Mouse (Mus musculus) heart, embryonic 13.5 days (tissue): ENCODE measurements around the gene Rgs9bp. TPM values are rescaled to one million over a fixed set of nuclear protein-coding genes. Genes with fewer than 3 reads are reported as not detected.

Experiments
- ATAC-seq: fragments of 200-750 bp; cut with Nextera tagmentation; 2 replicates; pipeline ENCODE4 v1.8.0; 2017; ENCODE audit warnings: moderate TSS enrichment; ENCODE audit not compliant: insufficient number of reproducible peaks, low FRiP score, low TSS enrichment; ENCODE audit errors: extremely low read depth
- H3K27ac ChIP-seq: fragments of 300-500 bp; sonication (generic); replicated peaks from 2 replicates; pipeline ENCODE4 v1.5.1; 2015; ENCODE audit warnings: moderate library complexity, mild to moderate bottlenecking, inconsistent platforms
- H3K27me3 ChIP-seq: fragments of 300-500 bp; sonication (generic); replicated peaks from 2 replicates; pipeline ENCODE4 v1.6.1; 2015; ENCODE audit warnings: mild to moderate bottlenecking, inconsistent platforms
- H3K36me3 ChIP-seq: fragments of 300-500 bp; sonication (generic); 2 replicates; pipeline ENCODE4 v1.6.1; 2015; ENCODE audit warnings: mild to moderate bottlenecking, inconsistent platforms
- H3K4me1 ChIP-seq: fragments of 300-500 bp; sonication (generic); 2 replicates; pipeline ENCODE4 v1.6.1; 2015; ENCODE audit warnings: inconsistent platforms
- H3K4me2 ChIP-seq: fragments of 300-500 bp; sonication (generic); 2 replicates; pipeline ENCODE4 v1.6.1; 2015; ENCODE audit warnings: inconsistent platforms, mild to moderate bottlenecking, moderate library complexity
- H3K4me3 ChIP-seq: fragments of 300-500 bp; sonication (generic); 2 replicates; pipeline ENCODE4 v1.5.1; 2015; ENCODE audit warnings: moderate library complexity, mild to moderate bottlenecking, inconsistent platforms
- H3K9ac ChIP-seq: fragments of 300-500 bp; sonication (generic); 2 replicates; pipeline ENCODE4 v1.6.1; 2015; ENCODE audit warnings: inconsistent platforms, mild to moderate bottlenecking, moderate library complexity
- H3K9me3 ChIP-seq: fragments of 300-500 bp; sonication (generic); 2 replicates; pipeline ENCODE4 v1.6.1; 2016; ENCODE audit warnings: inconsistent platforms
- WGBS: fragments of 180-500 bp; shearing (Covaris S2); methylation state at CpG from one replicate; pipeline ENCODE4 v1.1.7; 2015; ENCODE audit warnings: mixed read lengths; 5-methylcytosine and 5-hydroxymethylcytosine counted together
- polyA plus RNA-seq: library from polyadenylated mRNA; unstranded; fragments of >200 nt; fragmentation: Nextera tagmentation; extraction: Ambion mirVana; gene quantifications from 2 replicates; pipeline ENCODE4 v1.2.1, GENCODE M21; 2015

Gene Rgs9bp
- polyA plus RNA-seq = 0.49 and 0.51 TPM in 2 replicates

- no peaks in the 10 kb centered on the region for H3K36me3 ChIP-seq
- H3K9me3 ChIP-seq = no peaks in the 10 kb centered on the region
- peak within 1 kb of the TSS; percentile 86 for H3K9ac ChIP-seq
- under 1% methylated on average over 45 of the region's 45 CpGs for WGBS
- H3K27ac ChIP-seq = peak within 1 kb of the TSS; percentile 58
- peaks cover 44% of the 10 kb centered on the region for H3K27me3 ChIP-seq
- H3K4me3 ChIP-seq = peak within 1 kb of the TSS; percentile 78
- ATAC-seq = peak; percentile 65; the same call in 1 of the 2 replicates
- H3K4me1 ChIP-seq = peaks cover 36% of the 10 kb centered on the region
- H3K4me2 ChIP-seq = peak within 1 kb of the TSS; percentile 96
Measured at GRCm38 (mm10) chr7:35585191-35586054, at the start of gene Rgs9bp. Gene Rgs9bp, minus strand, starts transcription at chr7:35585582.

- Histone ChIP-seq H3K27me3 (no peaks in the 10 kb centered on the region), H3K4me2 (no peak overlapping the region), H3K27ac (no peak overlapping the region), H3K4me3 (no peak overlapping the region), H3K9ac (no peak overlapping the region), H3K4me1 (no peaks in the 10 kb centered on the region), H3K9me3 (0 out of 2 replicates have a peak, but pooled peaks cover 2% of the 10 kb centered on the region), H3K36me3 (peaks cover 93% of the 10 kb centered on the region)
- ATAC-seq = no peak
- WGBS = 69% methylated on average over 5 of the region's 5 CpGs
Measured at GRCm38 (mm10) chr7:35628496-35628895, 43.1 kb upstream of the Rgs9bp start.

GRCm38 (mm10) chr7:35627371-35627770, 42.0 kb upstream of the Rgs9bp start:
- H3K27ac ChIP-seq = no peak overlapping the region
- H3K4me1 ChIP-seq = no peaks in the 10 kb centered on the region
- H3K4me2 ChIP-seq = no peak overlapping the region
- no peak for ATAC-seq
- peaks cover 93% of the 10 kb centered on the region for H3K36me3 ChIP-seq
- WGBS = 92% methylated on average over 10 of the region's 10 CpGs
- no peak overlapping the region for H3K9ac ChIP-seq
- 0 out of 2 replicates have a peak, but pooled peaks cover 2% of the 10 kb centered on the region for H3K9me3 ChIP-seq
- no peaks in the 10 kb centered on the region for H3K27me3 ChIP-seq
- no peak overlapping the region for H3K4me3 ChIP-seq

- ATAC-seq = no peak
- Histone ChIP-seq H3K27me3 (no peaks in the 10 kb centered on the region), H3K36me3 (peaks cover 97% of the 10 kb centered on the region), H3K4me1 (no peaks in the 10 kb centered on the region), H3K9me3 (0 out of 2 replicates have a peak, but pooled peaks cover 2% of the 10 kb centered on the region), H3K9ac (no peak overlapping the region), H3K4me3 (no peak overlapping the region), H3K27ac (no peak overlapping the region), H3K4me2 (no peak overlapping the region)
- WGBS = 92% methylated on average over 5 of the region's 5 CpGs
Measured at GRCm38 (mm10) chr7:35626038-35626437, 40.7 kb upstream of the Rgs9bp start.

- Histone ChIP-seq H3K36me3 (peaks cover 95% of the 10 kb centered on the region), H3K9ac (no peak overlapping the region), H3K4me3 (no peak overlapping the region), H3K27me3 (no peaks in the 10 kb centered on the region), H3K9me3 (0 out of 2 replicates have a peak, but pooled peaks cover 2% of the 10 kb centered on the region), H3K27ac (no peak overlapping the region), H3K4me2 (no peak overlapping the region), H3K4me1 (no peaks in the 10 kb centered on the region)
- 81% methylated on average over 10 of the region's 10 CpGs for WGBS
- no peak for ATAC-seq
Measured at GRCm38 (mm10) chr7:35622626-35623025, 37.2 kb upstream of the Rgs9bp start.

- H3K4me2 ChIP-seq = no peak overlapping the region
- H3K4me1 ChIP-seq = no peaks in the 10 kb centered on the region
- no peaks in the 10 kb centered on the region for H3K9me3 ChIP-seq
- 76% methylated on average over 4 of the region's 4 CpGs for WGBS
- no peak overlapping the region for H3K9ac ChIP-seq
- H3K27ac ChIP-seq = no peak overlapping the region
- H3K36me3 ChIP-seq = peaks cover 95% of the 10 kb centered on the region
- no peaks in the 10 kb centered on the region for H3K27me3 ChIP-seq
- no peak overlapping the region for H3K4me3 ChIP-seq
- no peak for ATAC-seq
Measured at GRCm38 (mm10) chr7:35617513-35617912, 32.1 kb upstream of the Rgs9bp start.

GRCm38 (mm10) chr7:35609245-35609644, 23.9 kb upstream of the Rgs9bp start:
- WGBS = 92% methylated on average over 10 of the region's 10 CpGs
- Histone ChIP-seq H3K9ac (no peak overlapping the region), H3K4me1 (no peaks in the 10 kb centered on the region), H3K4me2 (no peak overlapping the region), H3K36me3 (peaks cover 98% of the 10 kb centered on the region), H3K4me3 (no peak overlapping the region), H3K9me3 (no peaks in the 10 kb centered on the region), H3K27ac (no peak overlapping the region), H3K27me3 (no peaks in the 10 kb centered on the region)
- ATAC-seq = no peak

- no peak for ATAC-seq
- Histone ChIP-seq H3K4me3 (no peak overlapping the region), H3K9ac (no peak overlapping the region), H3K27me3 (no peaks in the 10 kb centered on the region), H3K4me2 (no peak overlapping the region), H3K4me1 (no peaks in the 10 kb centered on the region), H3K9me3 (no peaks in the 10 kb centered on the region), H3K27ac (no peak overlapping the region), H3K36me3 (peaks cover 98% of the 10 kb centered on the region)
- WGBS = 87% methylated on average over 10 of the region's 10 CpGs
Measured at GRCm38 (mm10) chr7:35606816-35607215, 21.4 kb upstream of the Rgs9bp start.

GRCm38 (mm10) chr7:35602766-35603165, 17.4 kb upstream of the Rgs9bp start:
- no peak for ATAC-seq
- Histone ChIP-seq H3K4me1 (0 out of 2 replicates have a peak, but pooled peaks cover 3% of the 10 kb centered on the region), H3K4me2 (no peak overlapping the region), H3K4me3 (no peak overlapping the region), H3K9ac (no peak overlapping the region), H3K36me3 (peaks cover 87% of the 10 kb centered on the region), H3K27me3 (no peaks in the 10 kb centered on the region), H3K27ac (no peak overlapping the region), H3K9me3 (no peaks in the 10 kb centered on the region)
- WGBS = 88% methylated on average over 5 of the region's 5 CpGs

GRCm38 (mm10) chr7:35601106-35601505, 15.7 kb upstream of the Rgs9bp start:
- H3K4me2 ChIP-seq = no peak overlapping the region
- 64% methylated on average over 6 of the region's 6 CpGs for WGBS
- ATAC-seq = no peak

GRCm38 (mm10) chr7:35600031-35600430, 14.6 kb upstream of the Rgs9bp start:
- Histone ChIP-seq H3K4me2 (no peak overlapping the region), H3K9me3 (no peaks in the 10 kb centered on the region), H3K27me3 (no peaks in the 10 kb centered on the region), H3K4me3 (no peak overlapping the region), H3K36me3 (peaks cover 81% of the 10 kb centered on the region), H3K27ac (no peak overlapping the region), H3K4me1 (0 out of 2 replicates have a peak, but pooled peaks cover 3% of the 10 kb centered on the region), H3K9ac (no peak overlapping the region)
- WGBS = 81% methylated on average over 10 of the region's 10 CpGs
- ATAC-seq = no peak

More at GRCm38 (mm10) chr7:35601106-35601505, 15.7 kb upstream of the Rgs9bp start:
- Histone ChIP-seq H3K27ac (no peak overlapping the region), H3K4me3 (no peak overlapping the region), H3K9ac (no peak overlapping the region), H3K36me3 (peaks cover 81% of the 10 kb centered on the region), H3K27me3 (no peaks in the 10 kb centered on the region), H3K9me3 (no peaks in the 10 kb centered on the region), H3K4me1 (0 out of 2 replicates have a peak, but pooled peaks cover 3% of the 10 kb centered on the region)
